Mouse (Mus musculus): ENCODE measurements around the gene A330070K13Rik.

- TF ChIP-seq GATA1 (IDR thresholded peaks at IDR 0.05; ENCODE audit: borderline replicate concordance, low read length) (no peak), FLI1 (IDR thresholded peaks at IDR 0.05; ENCODE audit: low read length) (no peak)
These were observed 29.2 kb downstream of the A330070K13Rik start for GRCm38 (mm10) chr5:130355223-130355622.

Measured in megakaryocyte, embryonic 14.5 days (primary cell).